Mouse (Mus musculus) MN1 (cell line): Measurements from ENCODE around the gene Ogfrl1.
A peak's percentile ranks its signal among the peaks of the same experiment; 100 is the strongest.

ENCODE experiments used
- DNase-seq: peaks from one replicate; pipeline ENCODE4 v3.0.0-alpha.2; 2016; ENCODE audit warnings: low spot score

Ogfrl1 gene

GRCm38 (mm10) chr1:23351756-23352155, 45.8 kb downstream of the Ogfrl1 start:
- DNase-seq: no peak

GRCm38 (mm10) chr1:23345633-23346032, 51.9 kb downstream of the Ogfrl1 start:
- DNase-seq: no peak

- no peak for DNase-seq
Observed at GRCm38 (mm10) chr1:23342864-23343263, 54.7 kb downstream of the Ogfrl1 start.

DNA sequence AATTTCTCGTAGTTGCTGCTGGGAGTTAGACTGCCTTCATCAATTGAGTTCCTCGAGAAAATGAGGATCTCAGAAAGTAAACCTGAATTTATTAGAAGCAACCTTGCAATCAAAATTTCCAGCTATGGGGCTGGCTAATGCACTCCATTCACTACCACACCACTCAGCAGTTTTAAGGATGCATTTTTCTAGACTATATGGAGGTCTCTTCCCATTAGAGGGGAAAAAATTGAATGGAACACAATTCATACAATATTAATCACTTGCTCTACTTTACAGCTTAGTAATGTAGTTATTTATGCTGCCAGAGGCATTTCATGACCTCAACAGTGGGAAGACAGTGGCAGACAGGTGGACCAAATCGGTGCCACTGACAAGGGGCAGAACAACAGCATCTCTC, 55.3 kb downstream of the Ogfrl1 start:
- no peak for DNase-seq

GRCm38 (mm10) chr1:23335726-23336363, 61.7 kb downstream of the Ogfrl1 start:
- DNase-seq: no peak

GRCm38 (mm10) chr1:23335050-23335449, 62.5 kb downstream of the Ogfrl1 start:
- DNase-seq: no peak

GRCm38 (mm10) chr1:23332192-23332591, 65.4 kb downstream of the Ogfrl1 start:
- DNase-seq: no peak

DNA sequence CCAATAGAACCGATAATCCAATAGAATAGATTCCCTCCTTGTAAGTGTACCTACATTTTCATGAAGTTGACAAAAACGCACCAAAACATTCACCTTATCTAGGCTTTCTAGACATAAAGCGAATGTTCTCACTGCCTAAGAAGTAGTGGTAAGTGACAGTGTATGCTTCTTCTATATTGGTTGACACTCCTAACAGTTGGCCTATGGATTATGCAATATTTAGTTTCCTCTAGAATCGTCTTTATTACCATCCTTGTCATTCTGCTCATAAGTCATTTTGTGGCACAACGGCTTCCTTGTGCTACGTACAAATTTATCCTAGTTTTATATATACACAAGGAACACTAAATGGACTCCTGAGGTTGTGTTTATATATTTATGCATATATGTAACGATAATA, 72.4 kb downstream of the Ogfrl1 start:
- DNase-seq: no peak

DNA sequence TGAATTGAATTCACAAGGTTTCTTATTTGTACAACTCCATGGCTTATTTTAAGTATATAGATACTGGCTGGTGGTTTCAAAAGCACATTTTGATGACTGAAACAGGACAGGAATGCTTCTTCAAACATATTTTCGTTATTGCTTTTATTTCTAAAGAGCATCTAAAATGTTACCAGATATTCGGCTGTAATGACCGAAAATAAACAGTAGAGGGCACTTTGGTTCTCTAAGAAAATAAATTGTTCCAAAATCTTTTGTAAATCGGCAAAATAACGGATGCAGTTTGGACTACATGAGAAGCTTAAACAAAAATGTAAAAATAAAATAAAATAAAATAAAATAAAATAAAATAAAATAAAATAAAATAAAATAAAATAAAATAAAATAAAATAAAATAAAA, 73.3 kb downstream of the Ogfrl1 start:
- peak; percentile 47 for DNase-seq

GRCm38 (mm10) chr1:23323286-23323685, 74.3 kb downstream of the Ogfrl1 start:
- DNase-seq: no peak

DNA sequence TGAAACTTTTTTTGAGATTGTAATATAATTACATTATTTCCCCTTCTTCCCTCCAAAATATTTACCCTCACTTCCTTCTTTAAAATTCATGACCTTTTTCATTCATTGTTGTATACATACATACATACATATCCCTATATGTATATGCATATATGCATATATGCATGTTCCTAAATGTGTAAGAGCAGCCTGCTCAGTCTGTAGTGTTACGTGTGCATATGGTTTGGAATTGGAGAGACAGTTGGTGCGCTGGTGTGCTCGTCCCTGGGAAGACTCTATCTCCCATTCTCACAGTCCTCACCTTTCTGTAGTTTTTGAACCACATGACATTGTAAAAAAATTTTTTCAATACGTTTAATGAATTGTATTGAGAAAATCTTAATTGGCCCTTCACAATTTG, 75.4 kb downstream of the Ogfrl1 start:
- no peak for DNase-seq

GRCm38 (mm10) chr1:23321331-23321851, 76.2 kb downstream of the Ogfrl1 start:
- no peak for DNase-seq

GRCm38 (mm10) chr1:23320591-23321195, 76.9 kb downstream of the Ogfrl1 start:
- DNase-seq: no peak
